Mouse (Mus musculus) 3134 (cell line): Measurements from ENCODE around the gene Arid3c.

Experiments
- DNase-seq: peaks from one replicate; pipeline ENCODE4 v3.0.0-alpha.2; 2011; ENCODE audit warnings: low spot score; ENCODE audit not compliant: insufficient read length; ENCODE audit errors: extremely low read depth

Gene Arid3c

DNA sequence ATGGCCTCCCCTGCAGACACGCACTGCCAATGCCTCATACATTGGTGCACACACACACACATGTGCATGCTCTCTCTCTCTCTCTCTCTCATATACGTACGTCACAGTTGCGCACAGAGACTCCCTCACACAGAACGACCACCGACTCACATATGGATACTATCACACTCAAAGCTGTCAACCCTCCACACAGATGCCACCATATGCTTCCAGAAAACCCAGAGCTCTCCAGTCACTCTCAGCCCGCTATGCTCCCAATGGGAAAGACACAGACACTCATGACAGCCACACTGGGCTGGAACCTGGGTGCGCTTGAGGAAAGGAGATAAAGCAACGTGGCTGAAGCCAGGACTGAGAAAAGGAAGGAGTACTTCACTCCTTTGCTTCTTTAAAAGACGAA is 49.0 kb downstream of the Arid3c start:
- DNase-seq: no peak

DNA sequence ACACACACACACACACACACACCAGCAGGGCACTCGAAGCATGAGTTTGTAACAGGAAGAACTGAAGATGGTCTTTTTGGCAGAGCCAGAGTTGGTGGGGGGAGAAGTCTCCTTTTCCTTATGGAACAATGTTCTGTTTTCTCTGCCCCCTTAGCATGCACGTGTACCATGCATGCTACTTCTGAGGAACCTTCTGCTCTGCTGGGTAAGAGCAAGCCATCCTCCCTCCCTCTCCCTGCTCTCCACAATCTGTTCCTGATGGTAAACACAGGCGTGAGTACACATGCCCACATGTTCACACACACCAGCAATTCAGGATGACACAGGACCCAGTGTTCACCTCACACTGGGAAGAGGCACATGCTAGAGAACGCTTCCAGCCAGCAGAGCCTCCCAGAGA is 49.8 kb downstream of the Arid3c start:
- DNase-seq: no peak

DNA sequence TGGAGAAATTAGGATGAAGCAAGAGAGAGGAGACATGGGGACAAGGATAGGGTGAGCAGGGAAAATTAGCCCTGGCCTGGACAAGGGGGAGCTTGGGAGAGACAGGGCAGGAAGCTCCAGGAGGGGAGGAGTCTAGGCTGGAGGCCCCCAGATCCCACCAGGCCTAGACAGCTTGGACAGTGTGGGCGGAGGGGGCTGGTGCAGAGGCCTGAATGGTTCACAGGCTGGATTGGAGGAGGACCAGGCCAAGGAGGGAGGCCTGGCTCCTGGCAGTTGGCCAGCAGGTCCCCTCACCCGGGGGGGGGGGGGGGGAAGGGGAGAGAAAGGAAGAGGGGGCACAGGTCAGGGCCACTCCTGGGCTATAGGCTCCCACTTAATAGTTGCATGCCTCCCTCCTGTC is 51.7 kb downstream of the Arid3c start:
- no peak for DNase-seq

DNA sequence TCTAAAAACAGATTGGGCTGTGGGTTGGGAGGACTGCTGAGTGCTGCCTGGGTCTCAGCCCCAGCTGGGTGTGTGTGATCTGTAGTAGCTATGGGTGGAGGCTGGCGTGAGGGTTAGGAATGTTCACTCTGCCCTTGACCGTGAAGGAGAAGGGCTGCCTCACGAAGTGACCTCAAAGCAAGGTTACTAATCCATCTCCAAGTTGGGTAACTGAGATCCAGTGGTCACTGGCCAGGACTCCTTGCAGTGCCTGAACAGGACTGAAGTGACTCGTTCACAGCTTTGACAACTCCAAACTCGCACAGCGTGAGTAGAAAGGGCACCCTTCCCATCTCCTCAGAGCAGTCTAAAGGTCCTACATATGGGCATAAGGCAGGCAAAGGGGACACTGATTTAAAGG is 52.1 kb downstream of the Arid3c start:
- no peak for DNase-seq

DNA sequence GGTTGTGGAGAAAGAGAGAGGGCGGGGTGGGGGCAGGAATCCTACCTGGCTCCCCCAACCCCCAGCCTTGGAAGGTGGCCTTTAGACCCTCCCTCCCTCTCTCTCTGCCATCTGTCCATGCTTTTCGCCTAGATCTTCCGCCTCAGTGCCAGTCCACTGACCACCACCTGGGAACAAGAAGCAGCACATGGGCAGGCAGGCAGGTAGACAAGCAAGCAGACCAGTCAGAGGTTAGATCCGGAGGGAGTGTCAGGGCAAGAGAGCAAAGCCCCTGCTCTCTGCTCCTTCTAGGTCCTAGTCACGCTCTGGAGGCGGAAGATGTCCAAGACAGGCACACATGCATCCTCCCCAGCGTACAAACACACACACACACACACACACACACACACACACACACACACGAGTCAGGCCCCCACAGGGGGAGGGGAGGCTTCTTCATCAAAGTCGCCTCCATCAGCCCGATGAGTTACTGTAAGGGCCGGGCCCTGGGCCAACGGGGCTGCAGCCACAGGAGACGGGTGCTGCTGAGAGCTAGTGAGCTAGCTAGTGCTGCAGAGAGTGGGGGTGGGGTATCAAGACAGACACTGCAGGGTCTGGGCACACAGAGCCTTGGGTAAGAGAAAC is 53.8 kb downstream of the Arid3c start:
- no peak for DNase-seq

DNA sequence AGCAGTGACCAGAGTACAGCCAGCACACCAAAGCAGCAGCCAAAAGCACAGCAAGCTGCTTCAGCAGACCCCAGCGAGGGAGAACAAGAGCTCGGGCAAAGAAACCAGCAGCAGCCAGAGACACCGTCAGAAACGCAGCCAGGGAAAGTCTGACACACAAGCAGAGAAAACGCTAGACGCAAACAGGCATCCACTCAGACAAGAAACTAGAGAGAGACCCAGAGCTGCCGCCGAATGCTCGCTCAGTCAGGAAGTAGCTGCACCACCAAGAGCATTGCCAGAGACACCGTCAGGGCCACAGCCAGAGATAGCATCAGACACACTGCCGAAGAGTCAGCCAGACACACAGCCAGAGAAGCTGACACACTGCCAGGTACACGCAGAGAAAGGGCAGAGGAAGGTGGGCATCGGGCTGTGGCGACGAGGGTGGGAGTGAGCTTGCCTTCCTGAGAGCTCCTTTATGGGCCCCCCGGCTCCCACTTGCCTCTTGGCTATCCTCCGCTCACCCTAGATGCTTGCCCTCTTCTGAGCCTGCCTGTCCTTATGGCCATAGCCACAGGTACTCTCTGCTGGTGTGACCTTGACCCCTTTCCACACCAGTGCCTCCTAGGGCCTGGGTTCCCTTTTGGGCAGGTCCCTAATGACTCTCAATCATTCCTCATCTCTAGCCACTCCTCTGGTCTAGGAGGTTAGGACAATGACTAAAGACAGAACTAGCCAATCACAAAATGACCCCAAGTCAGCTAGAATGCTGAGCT is 54.5 kb downstream of the Arid3c start:
- no peak for DNase-seq
